Mouse (Mus musculus): ENCODE results near the gene Poglut1. TPM values are rescaled to one million over a fixed set of nuclear protein-coding genes. Genes with fewer than 3 reads are reported as not detected.
A peak's percentile ranks its signal among the peaks of the same experiment; 100 is the strongest.

The Poglut1 gene
- 6.5 and 7.2 TPM in 2 replicates for polyA plus RNA-seq (2015; fragmentation: Nextera tagmentation; extraction: Ambion mirVana)

- no peaks in the 10 kb centered on the region; the same call in 1 of the 2 replicates for H3K36me3 ChIP-seq (ENCODE audit: control insufficient read depth, insufficient read depth)
- peak; percentile 79 for ATAC-seq (ENCODE audit: low read depth)
- no peak within 1 kb of the TSS for H3K27ac ChIP-seq (ENCODE audit: low read length)
- H3K4me1 ChIP-seq (ENCODE audit: control insufficient read depth, low read depth, low read length): peaks cover 9% of the 10 kb centered on the region
- H3K4me2 ChIP-seq (ENCODE audit: low read depth, low read length): peak within 1 kb of the TSS; percentile 92
- peak within 1 kb of the TSS; percentile 76 for H3K9ac ChIP-seq (ENCODE audit: low read depth, low read length)
- H3K4me3 ChIP-seq (ENCODE audit: low read depth, low read length): peak within 1 kb of the TSS; percentile 84
- WGBS (ENCODE audit: insufficient replicate concordance): 2% methylated on average over 54 of the region's 54 CpGs
- no peaks in the 10 kb centered on the region for H3K9me3 ChIP-seq (replicated peaks; ENCODE audit: control insufficient read depth, low read length)
- H3K27me3 ChIP-seq (ENCODE audit: control insufficient read depth, insufficient read depth, low read depth, low read length): no peaks in the 10 kb centered on the region; the same call in 1 of the 2 replicates
Measured at GRCm38 (mm10) chr16:38549479-38550396, at the start of gene Poglut1. TSS of gene Poglut1 (minus strand) at chr16:38550258.

GRCm38 (mm10) chr16:38598986-38599680, 49.1 kb upstream of the Poglut1 start:
- Histone ChIP-seq H3K4me2 (ENCODE audit: low read depth, low read length) (no peak overlapping the region), H3K9ac (ENCODE audit: low read depth, low read length) (no peak overlapping the region), H3K27me3 (ENCODE audit: control insufficient read depth, insufficient read depth, low read depth, low read length) (no peaks in the 10 kb centered on the region), H3K27ac (ENCODE audit: low read length) (no peak overlapping the region), H3K9me3 (replicated peaks; ENCODE audit: control insufficient read depth, low read length) (no peaks in the 10 kb centered on the region), H3K4me3 (ENCODE audit: low read depth, low read length) (no peak overlapping the region), H3K4me1 (ENCODE audit: control insufficient read depth, low read depth, low read length) (no peaks in the 10 kb centered on the region), H3K36me3 (ENCODE audit: control insufficient read depth, insufficient read depth) (no peaks in the 10 kb centered on the region)
- ATAC-seq (ENCODE audit: low read depth): no peak
- 58% methylated on average over 11 of the region's 11 CpGs for WGBS (ENCODE audit: insufficient replicate concordance)

- no peaks in the 10 kb centered on the region for H3K9me3 ChIP-seq (replicated peaks; ENCODE audit: control insufficient read depth, low read length)
- no peaks in the 10 kb centered on the region for H3K36me3 ChIP-seq (ENCODE audit: control insufficient read depth, insufficient read depth)
- no peaks in the 10 kb centered on the region for H3K4me1 ChIP-seq (ENCODE audit: control insufficient read depth, low read depth, low read length)
- 66% methylated on average over 2 of the region's 2 CpGs for WGBS (ENCODE audit: insufficient replicate concordance)
- ATAC-seq (ENCODE audit: low read depth): no peak
- H3K4me3 ChIP-seq (ENCODE audit: low read depth, low read length): no peak overlapping the region
- no peaks in the 10 kb centered on the region for H3K27me3 ChIP-seq (ENCODE audit: control insufficient read depth, insufficient read depth, low read depth, low read length)
- no peak overlapping the region for H3K9ac ChIP-seq (ENCODE audit: low read depth, low read length)
- no peak overlapping the region for H3K27ac ChIP-seq (ENCODE audit: low read length)
- H3K4me2 ChIP-seq (ENCODE audit: low read depth, low read length): no peak overlapping the region
Measured at GRCm38 (mm10) chr16:38596651-38597050, 46.6 kb upstream of the Poglut1 start.

- H3K9ac ChIP-seq (ENCODE audit: low read depth, low read length): no peak overlapping the region
- H3K27ac ChIP-seq (ENCODE audit: low read length): no peak overlapping the region
Measured at GRCm38 (mm10) chr16:38596099-38596498, 46.0 kb upstream of the Poglut1 start.

GRCm38 (mm10) chr16:38594435-38594834, 44.4 kb upstream of the Poglut1 start:
- WGBS (ENCODE audit: insufficient replicate concordance): 63% methylated on average over 1 of the region's 1 CpGs

More at GRCm38 (mm10) chr16:38596099-38596498, 46.0 kb upstream of the Poglut1 start:
- no peaks in the 10 kb centered on the region for H3K36me3 ChIP-seq (ENCODE audit: control insufficient read depth, insufficient read depth)
- no peaks in the 10 kb centered on the region for H3K4me1 ChIP-seq (ENCODE audit: control insufficient read depth, low read depth, low read length)
- no peak overlapping the region for H3K4me3 ChIP-seq (ENCODE audit: low read depth, low read length)
- no peaks in the 10 kb centered on the region for H3K9me3 ChIP-seq (replicated peaks; ENCODE audit: control insufficient read depth, low read length)
- ATAC-seq (ENCODE audit: low read depth): no peak
- WGBS (ENCODE audit: insufficient replicate concordance): 54% methylated on average over 2 of the region's 2 CpGs
- H3K4me2 ChIP-seq (ENCODE audit: low read depth, low read length): no peak overlapping the region
- no peaks in the 10 kb centered on the region for H3K27me3 ChIP-seq (ENCODE audit: control insufficient read depth, insufficient read depth, low read depth, low read length)

DNA sequence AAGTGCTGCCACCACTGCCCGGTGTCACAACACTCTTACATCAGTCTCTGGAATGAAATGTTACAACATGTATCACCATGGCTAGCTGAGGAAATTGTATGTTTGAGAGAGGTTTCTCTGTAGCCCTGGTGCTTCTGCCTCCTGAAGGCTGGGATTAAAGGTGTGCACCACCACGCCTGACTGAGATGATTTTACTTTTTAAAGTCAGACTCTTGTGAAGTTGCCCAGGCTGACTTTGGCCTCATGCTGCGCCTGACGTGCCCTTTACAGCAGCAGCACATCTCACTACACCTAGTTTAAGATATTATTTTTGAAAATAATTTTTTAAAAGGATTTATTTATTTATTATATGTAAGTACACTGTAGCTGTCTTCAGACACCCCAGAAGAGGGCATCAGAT, 42.9 kb upstream of the Poglut1 start:
- Histone ChIP-seq H3K36me3 (ENCODE audit: control insufficient read depth, insufficient read depth) (peaks cover 2% of the 10 kb centered on the region; the same call in 1 of the 2 replicates), H3K27me3 (ENCODE audit: control insufficient read depth, insufficient read depth, low read depth, low read length) (no peaks in the 10 kb centered on the region), H3K9me3 (replicated peaks; ENCODE audit: control insufficient read depth, low read length) (no peaks in the 10 kb centered on the region), H3K4me2 (ENCODE audit: low read depth, low read length) (no peak overlapping the region), H3K27ac (ENCODE audit: low read length) (no peak overlapping the region), H3K4me3 (ENCODE audit: low read depth, low read length) (no peak overlapping the region), H3K9ac (ENCODE audit: low read depth, low read length) (no peak overlapping the region), H3K4me1 (ENCODE audit: control insufficient read depth, low read depth, low read length) (no peaks in the 10 kb centered on the region)
- no peak for ATAC-seq (ENCODE audit: low read depth)
- 81% methylated on average over 4 of the region's 4 CpGs for WGBS (ENCODE audit: insufficient replicate concordance)

More at GRCm38 (mm10) chr16:38594435-38594834, 44.4 kb upstream of the Poglut1 start:
- ATAC-seq (ENCODE audit: low read depth): no peak
- Histone ChIP-seq H3K4me2 (ENCODE audit: low read depth, low read length) (no peak overlapping the region), H3K4me1 (ENCODE audit: control insufficient read depth, low read depth, low read length) (no peaks in the 10 kb centered on the region), H3K27me3 (ENCODE audit: control insufficient read depth, insufficient read depth, low read depth, low read length) (no peaks in the 10 kb centered on the region), H3K9ac (ENCODE audit: low read depth, low read length) (no peak overlapping the region), H3K36me3 (ENCODE audit: control insufficient read depth, insufficient read depth) (no peaks in the 10 kb centered on the region), H3K4me3 (ENCODE audit: low read depth, low read length) (no peak overlapping the region), H3K9me3 (replicated peaks; ENCODE audit: control insufficient read depth, low read length) (no peaks in the 10 kb centered on the region), H3K27ac (ENCODE audit: low read length) (no peak overlapping the region)

GRCm38 (mm10) chr16:38592026-38592678, 42.1 kb upstream of the Poglut1 start:
- H3K36me3 ChIP-seq (ENCODE audit: control insufficient read depth, insufficient read depth): peaks cover 6% of the 10 kb centered on the region; the same call in 1 of the 2 replicates
- no peak overlapping the region for H3K4me2 ChIP-seq (ENCODE audit: low read depth, low read length)
- ATAC-seq (ENCODE audit: low read depth): no peak
- no peak overlapping the region for H3K4me3 ChIP-seq (ENCODE audit: low read depth, low read length)
- H3K9ac ChIP-seq (ENCODE audit: low read depth, low read length): no peak overlapping the region
- H3K27me3 ChIP-seq (ENCODE audit: control insufficient read depth, insufficient read depth, low read depth, low read length): no peaks in the 10 kb centered on the region
- no peaks in the 10 kb centered on the region for H3K4me1 ChIP-seq (ENCODE audit: control insufficient read depth, low read depth, low read length)
- no peaks in the 10 kb centered on the region for H3K9me3 ChIP-seq (replicated peaks; ENCODE audit: control insufficient read depth, low read length)
- 83% methylated on average over 12 of the region's 12 CpGs for WGBS (ENCODE audit: insufficient replicate concordance)
- no peak overlapping the region for H3K27ac ChIP-seq (ENCODE audit: low read length)

DNA sequence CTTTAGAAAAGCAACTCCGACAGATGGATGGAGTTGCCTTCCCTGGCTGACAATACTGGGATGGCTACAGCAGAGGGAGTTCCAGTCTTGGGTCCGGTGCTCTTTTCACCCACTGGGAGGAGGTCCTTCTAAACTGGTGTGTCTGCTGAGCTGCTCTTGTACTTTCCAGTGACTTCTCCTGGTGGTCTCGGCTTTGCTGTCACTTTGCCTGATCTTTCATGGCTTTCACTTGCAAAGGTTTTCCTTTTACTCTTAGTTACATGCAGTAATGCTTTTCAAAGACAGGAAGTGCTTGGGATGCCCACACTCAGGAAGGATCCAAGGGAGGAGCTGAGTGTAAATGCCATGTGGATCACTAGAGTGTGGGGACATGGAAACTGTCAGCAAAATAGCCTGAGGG, 41.4 kb upstream of the Poglut1 start:
- Histone ChIP-seq H3K9me3 (replicated peaks; ENCODE audit: control insufficient read depth, low read length) (no peaks in the 10 kb centered on the region), H3K4me2 (ENCODE audit: low read depth, low read length) (no peak overlapping the region), H3K4me1 (ENCODE audit: control insufficient read depth, low read depth, low read length) (no peaks in the 10 kb centered on the region), H3K9ac (ENCODE audit: low read depth, low read length) (no peak overlapping the region), H3K4me3 (ENCODE audit: low read depth, low read length) (no peak overlapping the region), H3K36me3 (ENCODE audit: control insufficient read depth, insufficient read depth) (peaks cover 6% of the 10 kb centered on the region; the same call in 1 of the 2 replicates), H3K27me3 (ENCODE audit: control insufficient read depth, insufficient read depth, low read depth, low read length) (no peaks in the 10 kb centered on the region), H3K27ac (ENCODE audit: low read length) (no peak overlapping the region)
- no peak for ATAC-seq (ENCODE audit: low read depth)
- WGBS (ENCODE audit: insufficient replicate concordance): 59% methylated on average over 3 of the region's 3 CpGs
